Mouse (Mus musculus): ENCODE measurements around the gene Tdgf1. TPM values are rescaled to one million over a fixed set of nuclear protein-coding genes. Genes with fewer than 3 reads are reported as not detected.

Tdgf1 gene
- 0.08 TPM in 1 of 2 replicates, not detected in the other for polyA plus RNA-seq (2015; fragmentation: Nextera tagmentation; extraction: Ambion mirVana)

GRCm38 (mm10) chr9:110945926-110946325, at the start of gene Tdgf1:
TSS of gene Tdgf1 (minus strand) at chr9:110946158.

GRCm38 (mm10) chr9:110990204-110990603, 44.2 kb upstream of the Tdgf1 start, which contains the start of gene Rtp3:
TSS of gene Rtp3 (minus strand) at chr9:110990583.

GRCm38 (mm10) chr9:110951397-110951796, 5.4 kb upstream of the Tdgf1 start, which contains the start of gene Lrrc2:
TSS of gene Lrrc2 (plus strand) at chr9:110951545.

GRCm38 (mm10) chr9:110916786-110917185, 29.2 kb downstream of the Tdgf1 start, which contains the start of gene Fam240a:
TSS of gene Fam240a (minus strand) at chr9:110916861.

Other genes with a start within 250 kb of the Tdgf1 start
- gene Myl3, start 204.3 kb downstream of the Tdgf1 start, polyA plus RNA-seq (2015; fragmentation: Nextera tagmentation; extraction: Ambion mirVana), result 0.17 TPM in 1 of 2 replicates, not detected in the other
- 10.2 and 12.6 TPM in 2 replicates for gene Pth1r, start 199.0 kb downstream of the Tdgf1 start, polyA plus RNA-seq (2015; fragmentation: Nextera tagmentation; extraction: Ambion mirVana)
- not detected in 2 replicates for gene Prss42, start 148.0 kb downstream of the Tdgf1 start, polyA plus RNA-seq (2015; fragmentation: Nextera tagmentation; extraction: Ambion mirVana)
- not detected in 2 replicates for gene Prss44, start 132.2 kb downstream of the Tdgf1 start, polyA plus RNA-seq (2015; fragmentation: Nextera tagmentation; extraction: Ambion mirVana)
- gene Prss43, start 119.5 kb downstream of the Tdgf1 start, polyA plus RNA-seq (2015; fragmentation: Nextera tagmentation; extraction: Ambion mirVana), result not detected in 2 replicates
- gene Prss45, start 111.6 kb downstream of the Tdgf1 start, polyA plus RNA-seq (2015; fragmentation: Nextera tagmentation; extraction: Ambion mirVana), result not detected in 2 replicates
- not detected in 2 replicates for gene Prss46, start 101.7 kb downstream of the Tdgf1 start, polyA plus RNA-seq (2015; fragmentation: Nextera tagmentation; extraction: Ambion mirVana)
- 34.7 and 38.5 TPM in 2 replicates for gene Prss50, start 88.2 kb downstream of the Tdgf1 start, polyA plus RNA-seq (2015; fragmentation: Nextera tagmentation; extraction: Ambion mirVana)
- 1.5 and 1.6 TPM in 2 replicates for gene Als2cl, start 66.3 kb downstream of the Tdgf1 start, polyA plus RNA-seq (2015; fragmentation: Nextera tagmentation; extraction: Ambion mirVana)
- gene Tmie, start 66.0 kb downstream of the Tdgf1 start, polyA plus RNA-seq (2015; fragmentation: Nextera tagmentation; extraction: Ambion mirVana), result 0.46 and 0.53 TPM in 2 replicates
- not detected in 2 replicates for gene Fam240a, start 29.3 kb downstream of the Tdgf1 start, polyA plus RNA-seq (2015; fragmentation: Nextera tagmentation; extraction: Ambion mirVana)
- gene Lrrc2, start 5.4 kb upstream of the Tdgf1 start, polyA plus RNA-seq (2015; fragmentation: Nextera tagmentation; extraction: Ambion mirVana), result 0.05 and 0.11 TPM in 2 replicates
- 0.49 and 0.51 TPM in 2 replicates for gene Rtp3, start 44.4 kb upstream of the Tdgf1 start, polyA plus RNA-seq (2015; fragmentation: Nextera tagmentation; extraction: Ambion mirVana)
- gene Ltf, start 73.1 kb upstream of the Tdgf1 start, polyA plus RNA-seq (2015; fragmentation: Nextera tagmentation; extraction: Ambion mirVana), result 228 and 346 TPM in 2 replicates
- gene Ccrl2, start 111.4 kb upstream of the Tdgf1 start, polyA plus RNA-seq (2015; fragmentation: Nextera tagmentation; extraction: Ambion mirVana), result 11.3 and 15.1 TPM in 2 replicates
- gene Lrrfip2, start 171.4 kb upstream of the Tdgf1 start, polyA plus RNA-seq (2015; fragmentation: Nextera tagmentation; extraction: Ambion mirVana), result 21.2 and 25.8 TPM in 2 replicates

All from spleen, postnatal 0 days (tissue).